Mouse (Mus musculus) C2C12 (cell line): Measurements from ENCODE around the gene Bdkrb2.

Source experiments
- CEBPB ChIP-seq: IDR thresholded peaks from one replicate; pipeline ENCODE4 v1.6.1; 2011; ENCODE audit warnings: low read depth, mild to moderate bottlenecking, control low read depth, moderate library complexity
- CTCF ChIP-seq: IDR thresholded peaks from one replicate; pipeline ENCODE4 v1.5.1; 2011; ENCODE audit not compliant: control insufficient read depth, insufficient read depth, insufficient read length
- FOSL1 ChIP-seq: IDR thresholded peaks from one replicate; pipeline ENCODE4 v1.8.0; 2011; ENCODE audit warnings: mild to moderate bottlenecking, low read length; ENCODE audit not compliant: poor library complexity, insufficient read depth, severe bottlenecking
- MAX ChIP-seq: IDR thresholded peaks from one replicate; pipeline ENCODE4 v1.6.1; 2011; ENCODE audit warnings: mild to moderate bottlenecking, control low read depth
- MYOD1 ChIP-seq: IDR thresholded peaks from one replicate; pipeline ENCODE4 v1.6.1; 2011; ENCODE audit warnings: low read depth; ENCODE audit not compliant: control insufficient read depth, insufficient read length
- MYOG ChIP-seq: IDR thresholded peaks from one replicate; pipeline ENCODE4 v1.6.1; 2011; ENCODE audit not compliant: control insufficient read depth, insufficient read length; ENCODE audit errors: extremely low read depth
- USF1 ChIP-seq: IDR thresholded peaks from one replicate; pipeline ENCODE4 v1.6.1; 2011; ENCODE audit warnings: low read depth, mild to moderate bottlenecking, control low read depth, moderate library complexity

DNA sequence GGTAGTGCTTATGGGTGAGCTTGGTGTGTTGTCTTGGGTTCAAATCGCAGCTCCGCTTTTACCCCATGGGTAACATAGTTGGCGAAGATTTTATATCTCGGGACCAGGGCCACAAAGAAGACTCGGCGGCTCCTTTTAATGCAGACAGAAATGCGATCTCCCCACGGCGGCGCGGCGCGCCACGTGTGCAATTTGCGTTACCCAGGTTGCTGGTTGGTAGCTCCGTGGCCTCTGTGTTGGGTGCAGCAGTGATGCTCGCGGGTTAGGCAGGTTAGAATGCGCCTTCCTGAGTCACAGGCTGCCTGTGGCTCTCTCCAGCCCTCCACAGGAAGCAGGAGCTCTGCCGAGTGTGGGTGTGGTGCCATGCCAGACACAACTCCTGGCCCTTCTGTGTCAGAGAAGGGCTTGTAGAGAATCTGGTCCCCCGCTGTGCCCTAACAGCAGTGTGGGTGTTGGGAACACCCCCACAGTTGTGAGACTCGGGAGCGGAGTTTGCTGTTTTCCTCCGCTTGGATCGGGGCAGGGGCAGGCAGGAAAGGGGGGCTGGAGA, 775 bp downstream of the Bdkrb2 start:
- TF ChIP-seq USF1: no peak
- no peak for TF ChIP-seq CTCF
- TF ChIP-seq CEBPB: no peak
- no peak for TF ChIP-seq MYOD1
- TF ChIP-seq MYOG: no peak
- no peak for TF ChIP-seq MAX
- TF ChIP-seq FOSL1: no peak
